Mouse (Mus musculus) forebrain, embryonic 11.5 days (tissue): Measurements from ENCODE around the gene 1700020A23Rik. TPM values are rescaled to one million over a fixed set of nuclear protein-coding genes. Genes with fewer than 3 reads are reported as not detected.
A peak's percentile ranks its signal among the peaks of the same experiment; 100 is the strongest.

Experiments used
- ATAC-seq: fragments of 200-750 bp; cut with Nextera tagmentation; replicated peaks from 2 replicates; pipeline ENCODE4 v1.8.0; 2017; ENCODE audit warnings: moderate TSS enrichment; ENCODE audit not compliant: low FRiP score
- DNase-seq: peaks from one replicate; pipeline ENCODE4 v3.0.0-alpha.2; 2017; ENCODE audit warnings: low spot score
- H3K27ac ChIP-seq: fragments of 300-500 bp; sonication (generic); 2 replicates; pipeline ENCODE4 v1.5.1; 2014; ENCODE audit warnings: low read depth, low read length
- H3K27me3 ChIP-seq: fragments of 300-500 bp; sonication (generic); 2 replicates; pipeline ENCODE4 v1.6.1; 2014; ENCODE audit warnings: mild to moderate bottlenecking, low read length, mixed read lengths; ENCODE audit not compliant: control insufficient read depth, insufficient read depth
- H3K36me3 ChIP-seq: fragments of 300-500 bp; sonication (generic); 2 replicates; pipeline ENCODE4 v1.6.1; 2014; ENCODE audit warnings: mild to moderate bottlenecking, low read length, moderate library complexity, mixed read lengths; ENCODE audit not compliant: control insufficient read depth, insufficient read depth
- H3K4me1 ChIP-seq: fragments of 300-500 bp; sonication (generic); replicated peaks from 2 replicates; pipeline ENCODE4 v1.6.1; 2014; ENCODE audit warnings: low read length, mixed read lengths; ENCODE audit not compliant: control insufficient read depth, insufficient read depth
- H3K4me2 ChIP-seq: fragments of 300-500 bp; sonication (generic); 2 replicates; pipeline ENCODE4 v1.6.1; 2014; ENCODE audit warnings: low read depth, mild to moderate bottlenecking, low read length, moderate library complexity, mixed read lengths; ENCODE audit not compliant: severe bottlenecking
- H3K4me3 ChIP-seq: fragments of 300-500 bp; sonication (generic); 2 replicates; pipeline ENCODE4 v1.5.1; 2014; ENCODE audit warnings: low read depth, low read length
- H3K9ac ChIP-seq: fragments of 300-500 bp; sonication (generic); 2 replicates; pipeline ENCODE4 v1.6.1; 2014; ENCODE audit warnings: low read length
- H3K9me3 ChIP-seq: fragments of 300-500 bp; sonication (generic); 2 replicates; pipeline ENCODE4 v1.6.1; 2016; ENCODE audit warnings: low read length, mixed read lengths; ENCODE audit not compliant: control insufficient read depth
- WGBS: fragments of 180-500 bp; shearing (Covaris S2); extraction: QIAGEN DNeasy Blood & Tissue Kit; methylation state at CpG from one replicate; pipeline ENCODE4 v1.1.7; 2014; 5-methylcytosine and 5-hydroxymethylcytosine counted together
- polyA plus RNA-seq: library from polyadenylated mRNA; unstranded; fragments of >200 nt; fragmentation: Nextera tagmentation; extraction: Ambion mirVana; gene quantifications from 2 replicates; pipeline ENCODE4 v1.2.1, GENCODE M21; 2014

The 1700020A23Rik gene
- polyA plus RNA-seq, 1 experiment from 2014 or later, result not detected

- Histone ChIP-seq H3K36me3 (no peaks in the 10 kb centered on the region; the same call in 1 of the 2 replicates), H3K4me1 (no peaks in the 10 kb centered on the region; the same call in 1 of the 2 replicates), H3K27me3 (no peaks in the 10 kb centered on the region), H3K4me2 (no peak overlapping the region), H3K9me3 (no peaks in the 10 kb centered on the region), H3K9ac (no peak overlapping the region), H3K27ac (no peak overlapping the region), H3K4me3 (no peak overlapping the region)
- 95% methylated on average over 26 of the region's 26 CpGs for WGBS
- DNase-seq, result no peak
- ATAC-seq, result no peak
These were observed 16.9 kb downstream of the 1700020A23Rik start for GRCm38 (mm10) chr2:130421781-130422620.

GRCm38 (mm10) chr2:130423397-130424125 is 18.5 kb downstream of the 1700020A23Rik start:
- 17% methylated on average over 49 of the region's 49 CpGs for WGBS
- Histone ChIP-seq H3K9ac (peak overlapping the region; percentile 80), H3K9me3 (no peaks in the 10 kb centered on the region), H3K4me2 (peak overlapping the region; percentile 76), H3K4me3 (peak overlapping the region; percentile 55), H3K36me3 (no peaks in the 10 kb centered on the region; the same call in 1 of the 2 replicates), H3K4me1 (no peaks in the 10 kb centered on the region; the same call in 1 of the 2 replicates), H3K27ac (peak overlapping the region; percentile 54; the same call in 1 of the 2 replicates), H3K27me3 (no peaks in the 10 kb centered on the region)
- ATAC-seq (peak; percentile 77), DNase-seq (peak; percentile 88)

GRCm38 (mm10) chr2:130424126-130424853 is 19.2 kb downstream of the 1700020A23Rik start, which contains the start of the genes Vps16 and Pced1a:
TSS of gene Vps16 (plus strand) at chr2:130424339.
TSS of gene Pced1a (minus strand) at chr2:130424701.
- Histone ChIP-seq H3K4me1 (no peaks in the 10 kb centered on the region; the same call in 1 of the 2 replicates), H3K36me3 (no peaks in the 10 kb centered on the region; the same call in 1 of the 2 replicates), H3K4me3 (peak within 1 kb of the TSS; percentile 55), H3K27ac (peak within 1 kb of the TSS; percentile 54; the same call in 1 of the 2 replicates), H3K9me3 (no peaks in the 10 kb centered on the region), H3K9ac (peak within 1 kb of the TSS; percentile 80), H3K27me3 (no peaks in the 10 kb centered on the region), H3K4me2 (peak within 1 kb of the TSS; percentile 76)
- DNase-seq (peak; percentile 94), ATAC-seq (peak; percentile 92)
- WGBS, result under 1% methylated on average over 58 of the region's 58 CpGs

- 54% methylated on average over 5 of the region's 5 CpGs for WGBS
- Histone ChIP-seq H3K36me3 (no peaks in the 10 kb centered on the region; the same call in 1 of the 2 replicates), H3K9me3 (no peaks in the 10 kb centered on the region), H3K9ac (peak overlapping the region; percentile 80), H3K4me2 (peak overlapping the region; percentile 76), H3K27me3 (no peaks in the 10 kb centered on the region), H3K4me1 (no peaks in the 10 kb centered on the region; the same call in 1 of the 2 replicates), H3K4me3 (peak overlapping the region; percentile 55), H3K27ac (no peak overlapping the region)
- DNase-seq (no peak), ATAC-seq (no peak)
These were observed 20.1 kb downstream of the 1700020A23Rik start for GRCm38 (mm10) chr2:130425112-130425511.

- Histone ChIP-seq H3K4me3 (no peak overlapping the region), H3K4me2 (no peak overlapping the region), H3K36me3 (no peaks in the 10 kb centered on the region), H3K27me3 (no peaks in the 10 kb centered on the region), H3K4me1 (no peaks in the 10 kb centered on the region; the same call in 1 of the 2 replicates), H3K9me3 (no peaks in the 10 kb centered on the region), H3K9ac (no peak overlapping the region), H3K27ac (no peak overlapping the region)
- no peak for DNase-seq
- no peak for ATAC-seq
- 67% methylated on average over 2 of the region's 2 CpGs for WGBS
These were observed 24.8 kb downstream of the 1700020A23Rik start for GRCm38 (mm10) chr2:130429851-130430250.

GRCm38 (mm10) chr2:130430484-130430883 is 25.4 kb downstream of the 1700020A23Rik start:
- no peaks in the 10 kb centered on the region for H3K9me3 ChIP-seq
- H3K36me3 ChIP-seq, result no peaks in the 10 kb centered on the region
- H3K27me3 ChIP-seq, result no peaks in the 10 kb centered on the region
- H3K9ac ChIP-seq, result no peak overlapping the region
- no peak overlapping the region for H3K4me3 ChIP-seq
- 86% methylated on average over 3 of the region's 3 CpGs for WGBS
- DNase-seq, result no peak
- no peak for ATAC-seq
- H3K4me2 ChIP-seq, result no peak overlapping the region
- no peaks in the 10 kb centered on the region for H3K4me1 ChIP-seq
- H3K27ac ChIP-seq, result no peak overlapping the region

- 88% methylated on average over 3 of the region's 3 CpGs for WGBS
- no peaks in the 10 kb centered on the region for H3K27me3 ChIP-seq
- no peaks in the 10 kb centered on the region for H3K36me3 ChIP-seq
- DNase-seq (no peak), ATAC-seq (no peak)
- no peaks in the 10 kb centered on the region for H3K9me3 ChIP-seq
- no peaks in the 10 kb centered on the region for H3K4me1 ChIP-seq
- H3K9ac ChIP-seq, result no peak overlapping the region
- no peak overlapping the region for H3K27ac ChIP-seq
- H3K4me2 ChIP-seq, result no peak overlapping the region
- no peak overlapping the region for H3K4me3 ChIP-seq
These were observed 27.1 kb downstream of the 1700020A23Rik start for GRCm38 (mm10) chr2:130432157-130432556.

GRCm38 (mm10) chr2:130433152-130433551 is 28.1 kb downstream of the 1700020A23Rik start:
- ATAC-seq, result no peak
- DNase-seq, result peak; percentile 58
- WGBS, result 28% methylated on average over 4 of the region's 4 CpGs
- Histone ChIP-seq H3K9ac (no peak overlapping the region), H3K27me3 (no peaks in the 10 kb centered on the region), H3K4me2 (no peak overlapping the region), H3K4me1 (no peaks in the 10 kb centered on the region), H3K27ac (no peak overlapping the region), H3K4me3 (no peak overlapping the region), H3K9me3 (no peaks in the 10 kb centered on the region), H3K36me3 (no peaks in the 10 kb centered on the region)
